Mouse (Mus musculus) small intestine, adult 2 months (tissue): ENCODE data around the gene Gabarapl2. TPM values are rescaled to one million over a fixed set of nuclear protein-coding genes. Genes with fewer than 3 reads are reported as not detected.
"Not testable (repeated sequence)": the region's sequence is repeated elsewhere in the genome, so short reads cannot be mapped to it uniquely, and the experiment has no call there.

Experiments
- H3K27ac ChIP-seq: fragments of 200-500 bp; 2 replicates; pipeline ENCODE4 v1.5.1; 2012; ENCODE audit warnings: low read depth, low read length, control low read depth, inconsistent platforms; ENCODE audit not compliant: insufficient read depth
- H3K27me3 ChIP-seq: fragments of 200-500 bp; 2 replicates; pipeline ENCODE4 v1.6.1; 2012; ENCODE audit warnings: mild to moderate bottlenecking, moderate library complexity, low read length, inconsistent platforms; ENCODE audit not compliant: control insufficient read depth, insufficient read depth
- H3K36me3 ChIP-seq: fragments of 200-500 bp; 2 replicates; pipeline ENCODE4 v1.6.1; 2012; ENCODE audit warnings: mild to moderate bottlenecking, low read length, control low read depth, inconsistent platforms; ENCODE audit not compliant: control insufficient read depth, insufficient read depth
- H3K4me1 ChIP-seq: fragments of 200-500 bp; 2 replicates; pipeline ENCODE4 v1.6.1; 2012; ENCODE audit warnings: low read length, inconsistent platforms, mixed read lengths; ENCODE audit not compliant: control insufficient read depth, insufficient read depth, insufficient read length
- H3K4me3 ChIP-seq: fragments of 200-500 bp; 2 replicates; pipeline ENCODE4 v1.5.1; 2012; ENCODE audit warnings: low read depth, mild to moderate bottlenecking, control low read depth, inconsistent platforms, low read length, moderate library complexity
- CTCF ChIP-seq: fragments of 200-500 bp; IDR thresholded peaks from 2 replicates; pipeline ENCODE4 v1.5.1; 2012; ENCODE audit warnings: low read depth, mild to moderate bottlenecking, control low read depth, inconsistent platforms, low read length, moderate library complexity, mixed read lengths; ENCODE audit not compliant: insufficient replicate concordance, insufficient read length; ENCODE audit errors: extremely low read depth
- POLR2A ChIP-seq: fragments of 200-500 bp; IDR thresholded peaks from 2 replicates; pipeline ENCODE4 v1.6.1; 2012; ENCODE audit warnings: low read depth, mild to moderate bottlenecking, control low read depth, inconsistent platforms, low read length, moderate library complexity
- WGBS: fragments of 180-500 bp; shearing (Covaris S2); methylation state at CpG from one replicate; pipeline ENCODE4 v1.1.7; 2018; 5-methylcytosine and 5-hydroxymethylcytosine counted together
- polyA plus RNA-seq: library from polyadenylated mRNA; depleted of rRNA; stranded (reverse); fragments of >200 nt; gene quantifications from 2 replicates; pipeline ENCODE4 v1.2.3, GENCODE M21; 2012

The Gabarapl2 gene
- polyA plus RNA-seq, 1 experiment, result 14.1 TPM

GRCm38 (mm10) chr8:111924976-111925375 is 15.5 kb upstream of the Gabarapl2 start:
- no peaks in the 10 kb centered on the region for H3K27me3 ChIP-seq
- WGBS, result 50% methylated on average over 7 of the region's 7 CpGs
- no peak overlapping the region for H3K27ac ChIP-seq
- TF ChIP-seq POLR2A, result no peak
- no peaks in the 10 kb centered on the region for H3K36me3 ChIP-seq
- H3K4me3 ChIP-seq, result no peak overlapping the region
- H3K4me1 ChIP-seq, result peaks cover 2% of the 10 kb centered on the region; the same call in 1 of the 2 replicates

GRCm38 (mm10) chr8:111929648-111930344 is 10.7 kb upstream of the Gabarapl2 start:
- H3K36me3 ChIP-seq, result no peaks in the 10 kb centered on the region
- 0 out of 2 replicates have a peak, but pooled peaks cover 3% of the 10 kb centered on the region for H3K4me1 ChIP-seq
- no peaks in the 10 kb centered on the region for H3K27me3 ChIP-seq
- no peak overlapping the region for H3K4me3 ChIP-seq
- TF ChIP-seq CTCF (no peak), POLR2A (no peak)
- H3K27ac ChIP-seq, result no peak overlapping the region
- WGBS, result 50% methylated on average over 8 of the region's 8 CpGs

GRCm38 (mm10) chr8:111931721-111932120 is 8.8 kb upstream of the Gabarapl2 start:
- Histone ChIP-seq H3K27me3 (no peaks in the 10 kb centered on the region), H3K4me3 (no peak overlapping the region), H3K4me1 (0 out of 2 replicates have a peak, but pooled peaks cover 3% of the 10 kb centered on the region), H3K27ac (no peak overlapping the region), H3K36me3 (no peaks in the 10 kb centered on the region)
- 90% methylated on average over 16 of the region's 16 CpGs for WGBS
- TF ChIP-seq CTCF (no peak), POLR2A (no peak)

- H3K27me3 ChIP-seq, result no peaks in the 10 kb centered on the region
- 0 out of 2 replicates have a peak, but pooled peaks cover 3% of the 10 kb centered on the region for H3K4me1 ChIP-seq
- TF ChIP-seq CTCF (no peak), POLR2A (no peak)
- 23% methylated on average over 19 of the region's 19 CpGs for WGBS
- H3K36me3 ChIP-seq, result no peaks in the 10 kb centered on the region
- no peak overlapping the region for H3K27ac ChIP-seq
- H3K4me3 ChIP-seq, result peak overlapping the region; percentile 78
Observed at GRCm38 (mm10) chr8:111932580-111933336, 7.7 kb upstream of the Gabarapl2 start.

GRCm38 (mm10) chr8:111933348-111934076 is 7.0 kb upstream of the Gabarapl2 start, which contains the start of gene Tmem231:
Gene Tmem231 (minus strand): TSS chr8:111933881.
- no peak within 1 kb of the TSS for H3K27ac ChIP-seq

GRCm38 (mm10) chr8:111934201-111934600 is 6.3 kb upstream of the Gabarapl2 start:
- WGBS, result 79% methylated on average over 2 of the region's 2 CpGs
- Histone ChIP-seq H3K4me1 (0 out of 2 replicates have a peak, but pooled peaks cover 3% of the 10 kb centered on the region), H3K27me3 (no peaks in the 10 kb centered on the region), H3K27ac (no peak overlapping the region), H3K36me3 (no peaks in the 10 kb centered on the region), H3K4me3 (no peak overlapping the region)
- TF ChIP-seq POLR2A (no peak), CTCF (no peak)

More at GRCm38 (mm10) chr8:111933348-111934076, 7.0 kb upstream of the Gabarapl2 start, which contains the start of gene Tmem231:
- Histone ChIP-seq H3K36me3 (no peaks in the 10 kb centered on the region), H3K4me3 (peak within 1 kb of the TSS; percentile 78), H3K27me3 (no peaks in the 10 kb centered on the region), H3K4me1 (0 out of 2 replicates have a peak, but pooled peaks cover 3% of the 10 kb centered on the region)
- TF ChIP-seq CTCF, result no peak
- TF ChIP-seq POLR2A, result no peak
- WGBS, result 1% methylated on average over 53 of the region's 53 CpGs

GRCm38 (mm10) chr8:111937184-111937583 is 3.3 kb upstream of the Gabarapl2 start:
- 66% methylated on average over 3 of the region's 3 CpGs for WGBS

GRCm38 (mm10) chr8:111938076-111938985 is 2.2 kb upstream of the Gabarapl2 start:
- not testable (repeated sequence) for H3K4me3 ChIP-seq, H3K27me3 ChIP-seq, H3K36me3 ChIP-seq, H3K27ac ChIP-seq, H3K4me1 ChIP-seq
- WGBS, result 87% methylated on average over 9 of the region's 9 CpGs

More at GRCm38 (mm10) chr8:111937184-111937583, 3.3 kb upstream of the Gabarapl2 start:
- peaks cover 2% of the 10 kb centered on the region; the same call in 1 of the 2 replicates for H3K36me3 ChIP-seq
- no peaks in the 10 kb centered on the region for H3K27me3 ChIP-seq
- no peak overlapping the region for H3K27ac ChIP-seq
- peaks cover 6% of the 10 kb centered on the region for H3K4me1 ChIP-seq
- TF ChIP-seq POLR2A, result no peak
- TF ChIP-seq CTCF, result no peak
- no peak overlapping the region for H3K4me3 ChIP-seq
